Mouse (Mus musculus): ENCODE measurements around the gene Trim40.

- TF ChIP-seq TAL1 (IDR thresholded peaks at IDR 0.05; ENCODE audit: low read length) (no peak), GATA1 (IDR thresholded peaks at IDR 0.05; ENCODE audit: low read length) (no peak)
Measured at GRCm38 (mm10) chr17:36869955-36870810, 19.7 kb downstream of the Trim40 start.
